Mouse (Mus musculus): ENCODE measurements around the gene Srf. TPM values are rescaled to one million over a fixed set of nuclear protein-coding genes. Genes with fewer than 3 reads are reported as not detected.

The Srf gene
- polyA plus RNA-seq (2014; fragmentation: Illumina TruSeq; extraction: RNeasy Lipid Tissue Mini Kit (QIAGEN cat#74804); ENCODE audit: low read depth, low replicate concordance), result not detected

DNA sequence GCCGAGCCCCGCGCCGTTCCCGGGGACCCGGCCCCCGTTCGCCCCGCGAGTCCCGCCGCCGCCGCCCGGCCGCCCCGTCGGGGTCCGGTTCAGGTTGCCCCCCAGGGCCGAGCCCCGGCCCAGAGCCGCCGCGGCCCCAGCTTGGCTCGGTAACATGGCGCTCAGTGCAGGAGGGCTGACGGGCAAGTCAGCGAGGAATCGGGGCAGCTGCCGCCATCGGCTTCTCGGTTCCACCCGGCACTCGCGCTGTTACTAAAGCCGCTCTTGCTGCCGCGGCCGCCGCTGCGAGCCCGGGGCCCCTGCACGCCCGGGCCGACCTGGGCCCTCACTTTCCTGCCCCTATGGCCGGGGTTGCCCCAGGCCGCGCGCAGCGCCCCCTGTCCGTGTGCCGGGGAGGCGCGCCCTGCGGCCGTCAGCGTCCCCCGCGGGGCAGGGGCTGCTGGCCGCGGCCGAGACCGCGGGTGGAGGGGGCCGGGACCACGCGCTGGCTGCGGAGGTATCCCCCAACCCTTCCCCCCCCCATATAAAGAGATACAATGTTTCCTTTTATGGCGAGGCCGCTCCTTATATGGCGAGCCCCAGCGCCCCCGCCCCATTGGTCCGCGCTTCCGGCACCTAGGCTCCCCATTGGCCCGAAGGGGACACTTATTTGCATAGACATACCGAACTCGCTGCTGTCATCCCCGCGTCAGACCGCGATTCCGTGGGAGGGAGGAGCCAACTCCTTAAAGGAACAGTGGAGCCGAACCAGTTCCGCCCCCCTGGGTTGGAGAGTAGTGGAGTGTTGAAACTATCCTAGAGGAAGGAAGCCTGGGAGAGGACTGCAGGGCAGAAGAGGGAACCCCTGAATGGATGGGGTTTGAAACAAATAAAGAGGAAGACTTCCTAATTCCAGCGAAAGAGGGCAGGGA is at the start of gene Srf:
Gene Srf (minus strand): TSS at position 503 of the 911 bp plus-strand sequence.

DNA sequence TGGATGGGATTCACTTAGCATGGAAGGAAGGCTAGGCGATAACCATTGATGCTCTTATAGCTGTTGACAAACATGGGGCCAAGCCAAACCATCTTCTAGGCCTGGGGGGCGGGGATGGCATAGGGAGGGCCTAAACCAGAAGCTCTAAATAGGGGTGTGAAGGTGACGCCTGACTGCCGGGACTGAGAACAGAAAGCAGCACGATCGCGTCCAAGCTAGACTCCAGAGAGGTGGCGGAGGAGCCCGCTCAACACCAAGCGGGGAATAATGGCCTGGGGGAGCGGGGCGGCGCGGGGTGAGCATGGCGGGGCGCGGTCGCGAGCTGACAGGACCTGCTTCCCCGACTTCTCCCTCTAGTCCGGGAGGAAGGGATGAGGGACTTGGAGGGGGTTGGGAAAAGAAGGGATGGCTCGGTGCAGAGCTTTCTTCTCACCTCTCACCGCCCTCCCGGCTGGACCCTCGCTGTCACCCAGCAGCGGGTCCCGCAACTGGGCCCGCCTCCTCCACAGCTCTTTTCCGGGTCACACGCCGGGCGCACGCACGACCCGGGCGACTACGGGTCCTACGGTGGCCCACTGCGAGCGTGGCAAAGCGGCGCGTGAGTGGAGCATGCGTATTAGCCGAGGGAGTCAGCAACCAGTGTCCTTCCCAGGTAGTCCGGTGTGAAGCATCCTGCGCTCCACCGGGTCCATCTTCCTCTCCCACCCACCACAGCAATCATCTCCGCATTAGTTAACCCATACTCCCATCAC is 10.0 kb downstream of the Srf start, which contains the start of gene Cul9:
Gene Cul9 (minus strand): TSS at position 576 of the 752 bp plus-strand sequence.

Other genes starting within 250 kb of the Srf start
- 0.29 TPM for gene Abcc10, start 227.8 kb downstream of the Srf start, polyA plus RNA-seq (2014; fragmentation: Illumina TruSeq; extraction: RNeasy Lipid Tissue Mini Kit (QIAGEN cat#74804); ENCODE audit: low read depth, low replicate concordance)
- 39.9 TPM for gene Zfp318, start 172.4 kb downstream of the Srf start, polyA plus RNA-seq (2014; fragmentation: Illumina TruSeq; extraction: RNeasy Lipid Tissue Mini Kit (QIAGEN cat#74804); ENCODE audit: low read depth, low replicate concordance)
- not detected for gene Crip3, start 127.2 kb downstream of the Srf start, polyA plus RNA-seq (2014; fragmentation: Illumina TruSeq; extraction: RNeasy Lipid Tissue Mini Kit (QIAGEN cat#74804); ENCODE audit: low read depth, low replicate concordance)
- not detected for gene Slc22a7, start 117.7 kb downstream of the Srf start, polyA plus RNA-seq (2014; fragmentation: Illumina TruSeq; extraction: RNeasy Lipid Tissue Mini Kit (QIAGEN cat#74804); ENCODE audit: low read depth, low replicate concordance)
- not detected for gene Ttbk1, start 68.5 kb downstream of the Srf start, polyA plus RNA-seq (2014; fragmentation: Illumina TruSeq; extraction: RNeasy Lipid Tissue Mini Kit (QIAGEN cat#74804); ENCODE audit: low read depth, low replicate concordance)
- gene Dnph1, start 59.5 kb downstream of the Srf start, polyA plus RNA-seq (2014; fragmentation: Illumina TruSeq; extraction: RNeasy Lipid Tissue Mini Kit (QIAGEN cat#74804); ENCODE audit: low read depth, low replicate concordance), result 1.6 TPM
- 1.3 TPM for gene Cul9, start 9.8 kb downstream of the Srf start, polyA plus RNA-seq (2014; fragmentation: Illumina TruSeq; extraction: RNeasy Lipid Tissue Mini Kit (QIAGEN cat#74804); ENCODE audit: low read depth, low replicate concordance)
- gene Ptk7, start 73.3 kb upstream of the Srf start, polyA plus RNA-seq (2014; fragmentation: Illumina TruSeq; extraction: RNeasy Lipid Tissue Mini Kit (QIAGEN cat#74804); ENCODE audit: low read depth, low replicate concordance), result 0.41 TPM
- gene Klc4, start 89.8 kb upstream of the Srf start, polyA plus RNA-seq (2014; fragmentation: Illumina TruSeq; extraction: RNeasy Lipid Tissue Mini Kit (QIAGEN cat#74804); ENCODE audit: low read depth, low replicate concordance), result not detected
- 3.4 TPM for gene Mrpl2, start 90.1 kb upstream of the Srf start, polyA plus RNA-seq (2014; fragmentation: Illumina TruSeq; extraction: RNeasy Lipid Tissue Mini Kit (QIAGEN cat#74804); ENCODE audit: low read depth, low replicate concordance)
- 0.41 TPM for gene Cul7, start 94.2 kb upstream of the Srf start, polyA plus RNA-seq (2014; fragmentation: Illumina TruSeq; extraction: RNeasy Lipid Tissue Mini Kit (QIAGEN cat#74804); ENCODE audit: low read depth, low replicate concordance)
- 4.2 TPM for gene Rrp36, start 118.2 kb upstream of the Srf start, polyA plus RNA-seq (2014; fragmentation: Illumina TruSeq; extraction: RNeasy Lipid Tissue Mini Kit (QIAGEN cat#74804); ENCODE audit: low read depth, low replicate concordance)
- 5.2 TPM for gene Mea1, start 122.6 kb upstream of the Srf start, polyA plus RNA-seq (2014; fragmentation: Illumina TruSeq; extraction: RNeasy Lipid Tissue Mini Kit (QIAGEN cat#74804); ENCODE audit: low read depth, low replicate concordance)
- 3.8 TPM for gene Klhdc3, start 124.7 kb upstream of the Srf start, polyA plus RNA-seq (2014; fragmentation: Illumina TruSeq; extraction: RNeasy Lipid Tissue Mini Kit (QIAGEN cat#74804); ENCODE audit: low read depth, low replicate concordance)
- gene Ppp2r5d, start 148.9 kb upstream of the Srf start, polyA plus RNA-seq (2014; fragmentation: Illumina TruSeq; extraction: RNeasy Lipid Tissue Mini Kit (QIAGEN cat#74804); ENCODE audit: low read depth, low replicate concordance), result 11.0 TPM
- 0.82 TPM for gene Pex6, start 155.3 kb upstream of the Srf start, polyA plus RNA-seq (2014; fragmentation: Illumina TruSeq; extraction: RNeasy Lipid Tissue Mini Kit (QIAGEN cat#74804); ENCODE audit: low read depth, low replicate concordance)
- not detected for gene Gnmt, start 173.0 kb upstream of the Srf start, polyA plus RNA-seq (2014; fragmentation: Illumina TruSeq; extraction: RNeasy Lipid Tissue Mini Kit (QIAGEN cat#74804); ENCODE audit: low read depth, low replicate concordance)
- 1.2 TPM for gene Cnpy3, start 196.0 kb upstream of the Srf start, polyA plus RNA-seq (2014; fragmentation: Illumina TruSeq; extraction: RNeasy Lipid Tissue Mini Kit (QIAGEN cat#74804); ENCODE audit: low read depth, low replicate concordance)
- gene Ptcra, start 207.5 kb upstream of the Srf start, polyA plus RNA-seq (2014; fragmentation: Illumina TruSeq; extraction: RNeasy Lipid Tissue Mini Kit (QIAGEN cat#74804); ENCODE audit: low read depth, low replicate concordance), result not detected
- gene 2310039H08Rik, start 216.5 kb upstream of the Srf start, polyA plus RNA-seq (2014; fragmentation: Illumina TruSeq; extraction: RNeasy Lipid Tissue Mini Kit (QIAGEN cat#74804); ENCODE audit: low read depth, low replicate concordance), result 28.8 TPM
- gene Rpl7l1, start 226.5 kb upstream of the Srf start, polyA plus RNA-seq (2014; fragmentation: Illumina TruSeq; extraction: RNeasy Lipid Tissue Mini Kit (QIAGEN cat#74804); ENCODE audit: low read depth, low replicate concordance), result 34.1 TPM

Measured in adrenal gland, adult 10 weeks (tissue).